Mouse (Mus musculus) inflammation-experienced regulatory T-cells, adult 6 months (primary cell): ENCODE results near the gene Sh3bgrl2. TPM values are rescaled to one million over a fixed set of nuclear protein-coding genes. Genes with fewer than 3 reads are reported as not detected.
A peak's percentile ranks its signal among the peaks of the same experiment; 100 is the strongest.

ENCODE experiments used
- ATAC-seq: one replicate; pipeline ENCODE4 v1.8.0; 2017
- polyA plus RNA-seq, 3 experiments: library from polyadenylated mRNA; unstranded; fragments of 100-300 nt; shearing (Covaris generic); gene quantifications; one replicate each; pipeline ENCODE4 v1.2.1; 2017

Sh3bgrl2 gene
- polyA plus RNA-seq, 3 experiments from 2014 or later: 0.96 to 17.1 (median 11.0) TPM

DNA sequence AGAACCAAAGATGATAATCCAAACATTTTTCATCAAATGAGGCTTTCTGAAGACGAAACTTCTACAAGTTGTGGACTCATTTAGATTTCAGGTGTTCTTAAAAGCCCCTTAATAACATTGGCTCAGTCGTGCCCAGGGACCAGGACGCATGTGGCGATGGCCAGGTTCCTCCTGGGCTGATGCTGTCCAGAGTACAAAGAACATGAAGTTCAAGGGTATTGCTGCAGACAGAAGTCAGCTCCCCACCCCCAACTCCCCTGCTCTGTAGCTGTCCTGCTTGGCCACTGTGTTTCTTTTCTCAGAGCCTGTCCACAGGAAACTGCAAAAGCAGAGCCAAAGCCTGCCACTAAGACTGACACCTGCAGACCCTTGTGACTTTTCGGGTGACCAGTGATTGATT lies 45.7 kb downstream of the Sh3bgrl2 start:
- ATAC-seq: no peak

DNA sequence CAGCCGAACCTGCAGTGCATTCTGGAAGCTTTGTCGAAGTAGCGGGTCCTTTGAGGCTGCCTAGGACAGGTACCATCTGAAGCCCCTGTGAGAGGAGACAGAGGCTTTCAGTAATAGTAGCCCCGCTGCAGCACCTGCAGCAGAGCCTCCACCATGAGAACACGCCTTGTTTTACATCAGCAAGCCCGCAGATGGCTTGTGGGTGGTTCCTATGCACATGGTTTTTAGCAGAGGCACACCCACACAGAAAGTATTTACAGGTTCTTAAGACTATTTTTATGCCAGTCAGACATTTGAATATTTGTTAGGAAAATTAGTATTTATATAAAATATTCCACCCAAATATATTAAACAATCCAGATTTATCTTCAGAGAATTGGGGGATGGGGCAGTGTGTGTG lies 48.0 kb downstream of the Sh3bgrl2 start:
- no peak for ATAC-seq

DNA sequence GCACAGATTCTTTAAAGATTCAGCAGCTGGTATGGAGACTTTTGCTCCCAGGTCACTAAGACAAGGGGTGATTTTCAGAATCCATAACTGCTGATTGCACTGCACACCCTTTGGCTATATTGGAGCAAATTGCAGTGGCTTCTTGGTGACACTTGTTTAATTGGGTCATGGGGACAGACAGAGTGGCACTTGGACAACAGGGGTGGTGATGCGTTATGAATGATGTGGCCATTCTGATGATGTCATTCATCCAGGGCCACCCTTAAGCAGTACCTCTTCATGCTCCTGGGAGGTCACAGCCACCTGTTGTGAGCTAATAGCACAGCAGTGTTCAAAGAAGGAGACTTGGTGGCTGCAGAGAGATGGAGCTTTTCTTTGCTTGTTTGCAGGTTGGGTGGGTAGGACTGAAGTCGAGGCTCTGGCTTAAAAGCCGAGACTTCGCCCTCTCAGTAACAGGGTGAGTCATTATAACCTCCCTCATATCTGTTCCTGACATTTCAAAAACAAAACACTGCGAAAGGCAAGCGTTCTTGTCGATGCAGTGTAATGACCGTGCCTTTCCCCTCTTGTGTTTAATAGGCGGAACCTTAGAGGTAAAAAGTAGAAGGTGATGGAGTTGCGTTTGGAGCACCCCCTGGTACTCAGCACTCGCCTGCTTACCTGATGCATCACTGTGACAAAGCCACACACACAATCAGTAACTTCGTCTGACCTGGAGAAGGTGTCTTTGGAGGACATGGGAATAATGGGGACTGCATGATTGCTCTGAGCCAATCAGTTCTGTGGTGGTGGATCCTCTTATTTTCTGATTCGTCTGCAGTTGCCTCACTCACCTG lies 48.7 kb downstream of the Sh3bgrl2 start:
- no peak for ATAC-seq

DNA sequence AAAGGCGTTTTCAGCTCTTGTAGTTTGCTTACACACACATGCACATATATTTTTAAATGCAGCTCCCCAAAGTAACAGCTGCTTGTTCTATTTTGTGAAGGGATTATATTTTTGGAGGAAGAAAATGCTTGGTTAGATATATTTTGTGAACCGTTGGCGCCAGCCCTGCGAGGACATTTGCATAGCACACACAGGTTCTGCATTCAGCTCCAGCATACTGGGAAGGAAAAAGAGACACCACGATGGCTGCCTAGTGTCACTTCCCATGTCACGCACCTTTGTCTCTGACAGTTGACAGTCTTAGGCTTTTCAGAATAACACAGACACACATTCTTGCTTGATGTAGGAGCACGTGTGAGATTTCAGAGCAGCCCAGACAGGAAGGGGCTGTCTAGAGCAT lies 49.9 kb downstream of the Sh3bgrl2 start:
- ATAC-seq: no peak

DNA sequence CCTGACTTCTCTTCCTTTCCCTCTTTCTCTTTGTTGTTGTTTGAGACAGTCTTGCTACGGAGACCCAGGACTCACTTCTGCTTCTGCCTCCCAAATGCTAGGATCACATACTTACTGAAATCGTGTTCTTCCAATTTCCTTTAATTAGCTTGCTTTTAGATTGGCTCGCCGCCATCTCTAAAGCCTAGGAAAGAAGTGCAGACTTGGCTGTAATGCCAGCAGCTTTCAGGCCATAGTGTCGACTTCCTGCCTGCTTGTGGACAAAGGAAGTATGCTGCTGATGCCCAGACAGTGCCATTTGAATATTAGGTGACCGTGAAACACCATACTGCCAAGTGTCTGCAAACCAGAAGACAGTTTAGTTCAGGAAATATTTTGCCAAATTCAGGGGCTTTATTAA lies 51.4 kb downstream of the Sh3bgrl2 start:
- no peak for ATAC-seq

DNA sequence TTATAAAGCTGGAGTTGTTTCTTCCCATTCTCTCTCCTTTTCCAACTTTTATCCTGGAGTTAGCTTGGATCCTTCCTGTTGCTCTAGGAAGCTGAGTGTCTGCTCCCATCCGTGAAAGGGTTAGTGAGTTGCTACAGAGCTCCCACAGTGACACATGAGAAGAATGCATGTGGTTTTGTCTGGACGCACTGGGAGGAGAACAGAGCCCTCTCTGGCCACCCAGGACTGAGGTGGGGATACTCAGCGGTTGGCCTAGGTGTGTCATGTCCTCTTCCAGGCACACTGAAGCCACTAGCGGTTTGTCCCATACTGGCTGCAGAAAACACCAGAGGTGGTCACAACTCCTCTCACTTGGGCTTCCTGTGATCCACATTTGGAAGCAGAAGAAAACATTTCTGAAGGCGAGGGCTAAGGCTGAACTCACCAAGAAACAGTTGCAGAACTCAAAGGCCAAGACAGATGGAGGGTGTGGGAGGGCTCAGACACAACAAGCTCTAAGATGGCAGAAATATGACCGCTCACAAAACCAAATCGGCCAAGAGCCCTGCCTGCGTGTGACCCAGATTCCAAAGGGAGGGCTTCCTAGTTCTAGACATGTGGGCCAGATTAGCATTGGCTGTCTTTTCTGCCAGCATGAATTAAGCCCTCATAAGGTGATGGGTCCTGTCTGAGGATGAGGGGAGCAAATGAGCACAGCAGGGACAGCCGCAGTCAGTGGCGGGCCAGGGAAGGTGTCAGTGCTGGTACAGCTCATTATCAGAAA lies 52.3 kb downstream of the Sh3bgrl2 start:
- no peak for ATAC-seq

DNA sequence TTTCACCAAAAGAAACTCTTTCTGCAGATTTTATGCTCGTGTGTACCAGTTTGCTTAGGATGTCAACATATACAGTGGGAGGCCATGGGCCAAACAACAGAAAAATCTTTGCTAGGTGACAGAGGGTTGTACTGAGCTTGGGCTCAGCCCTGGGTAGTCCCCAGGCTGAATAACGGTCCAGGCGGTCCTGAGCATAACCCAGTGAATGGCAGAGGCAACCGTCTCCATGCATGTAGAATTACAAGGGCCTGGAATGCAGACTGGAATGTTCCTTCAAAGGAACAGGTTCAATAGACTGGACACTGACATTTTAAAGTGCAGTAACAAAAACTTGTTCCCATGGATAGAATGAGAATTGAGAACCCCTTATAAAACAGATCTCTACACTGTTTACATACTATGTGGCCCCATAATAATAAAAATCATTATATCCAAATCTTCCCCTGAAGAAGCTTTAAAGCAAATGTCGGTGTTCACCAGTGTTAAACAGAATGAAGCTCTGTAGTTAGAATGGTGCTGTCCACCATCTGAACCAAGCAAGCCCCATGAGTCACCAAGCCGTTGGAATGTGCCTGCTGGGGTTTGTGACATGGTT lies 54.1 kb downstream of the Sh3bgrl2 start:
- ATAC-seq: no peak

DNA sequence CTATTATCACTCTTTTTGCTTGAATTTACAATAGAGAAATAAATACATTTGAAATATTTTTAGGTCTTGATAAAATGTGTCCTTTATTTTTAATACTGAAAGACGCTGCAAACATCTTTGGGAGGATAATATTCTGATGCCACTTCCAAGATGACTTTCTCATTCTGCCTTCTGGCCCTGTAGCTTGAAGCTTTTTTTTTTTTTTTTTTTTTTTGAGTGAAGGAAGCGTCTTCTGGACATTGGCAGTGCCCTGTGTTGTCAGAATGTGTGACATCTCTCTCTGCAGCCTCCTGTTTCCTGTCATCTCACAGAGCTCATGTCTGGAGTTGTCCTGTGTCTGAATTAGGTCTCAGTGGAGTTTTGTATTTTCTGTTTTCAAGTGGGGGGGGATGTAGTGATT lies 55.0 kb downstream of the Sh3bgrl2 start:
- no peak for ATAC-seq

DNA sequence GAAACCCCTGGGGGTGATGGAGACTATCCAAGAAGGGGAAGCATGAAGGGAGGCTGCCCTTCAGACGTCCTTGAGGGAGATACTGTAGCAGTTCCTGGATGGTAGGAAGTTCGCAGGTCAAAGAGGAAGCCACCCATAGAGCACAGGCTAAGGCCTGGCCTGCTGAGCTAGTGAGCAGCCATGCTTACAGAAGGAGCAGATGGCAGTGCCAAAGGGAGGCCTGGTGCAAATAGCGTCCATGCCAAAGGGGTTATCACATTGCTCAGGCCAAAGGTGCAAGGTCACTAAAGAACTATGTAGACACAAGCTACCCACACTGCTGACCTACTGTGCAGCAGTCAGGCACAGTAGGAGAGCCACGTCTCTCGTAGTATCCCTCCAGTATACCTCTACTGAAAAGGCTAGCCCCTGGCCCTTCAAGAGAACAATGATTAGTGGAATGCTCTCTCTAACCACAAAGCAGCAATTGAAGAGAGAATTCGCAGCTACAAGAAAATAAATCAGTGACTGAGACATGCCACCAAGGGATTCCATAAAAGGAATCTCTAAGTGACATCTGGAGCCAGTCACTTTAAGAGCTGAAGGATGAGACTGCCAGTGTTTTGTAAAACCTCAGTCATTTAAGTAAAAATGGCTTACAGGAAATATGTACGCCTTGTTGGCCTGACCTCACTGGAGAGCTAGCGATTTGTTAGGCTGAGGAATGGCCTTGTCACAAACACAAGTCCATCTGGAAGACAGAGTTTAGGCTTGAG lies 57.9 kb downstream of the Sh3bgrl2 start:
- no peak for ATAC-seq

DNA sequence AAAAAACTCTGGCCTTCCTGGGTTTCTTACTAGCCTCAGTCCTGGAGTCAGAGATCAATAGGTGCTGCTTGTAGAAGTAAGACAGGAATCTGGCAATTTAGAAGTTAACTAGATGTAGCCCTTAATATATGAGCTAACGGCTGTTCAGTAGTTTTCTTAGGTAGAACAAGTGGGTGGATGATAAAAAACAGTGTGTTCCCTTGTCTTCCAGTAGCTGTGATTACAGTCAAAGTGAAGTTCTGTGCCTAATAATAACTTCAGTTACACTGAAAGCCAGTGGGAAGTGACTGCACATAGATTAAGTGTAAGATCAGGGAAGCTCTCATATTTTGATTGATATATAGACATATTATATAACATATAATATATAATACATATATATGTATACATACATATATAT lies 60.0 kb downstream of the Sh3bgrl2 start:
- ATAC-seq: no peak

DNA sequence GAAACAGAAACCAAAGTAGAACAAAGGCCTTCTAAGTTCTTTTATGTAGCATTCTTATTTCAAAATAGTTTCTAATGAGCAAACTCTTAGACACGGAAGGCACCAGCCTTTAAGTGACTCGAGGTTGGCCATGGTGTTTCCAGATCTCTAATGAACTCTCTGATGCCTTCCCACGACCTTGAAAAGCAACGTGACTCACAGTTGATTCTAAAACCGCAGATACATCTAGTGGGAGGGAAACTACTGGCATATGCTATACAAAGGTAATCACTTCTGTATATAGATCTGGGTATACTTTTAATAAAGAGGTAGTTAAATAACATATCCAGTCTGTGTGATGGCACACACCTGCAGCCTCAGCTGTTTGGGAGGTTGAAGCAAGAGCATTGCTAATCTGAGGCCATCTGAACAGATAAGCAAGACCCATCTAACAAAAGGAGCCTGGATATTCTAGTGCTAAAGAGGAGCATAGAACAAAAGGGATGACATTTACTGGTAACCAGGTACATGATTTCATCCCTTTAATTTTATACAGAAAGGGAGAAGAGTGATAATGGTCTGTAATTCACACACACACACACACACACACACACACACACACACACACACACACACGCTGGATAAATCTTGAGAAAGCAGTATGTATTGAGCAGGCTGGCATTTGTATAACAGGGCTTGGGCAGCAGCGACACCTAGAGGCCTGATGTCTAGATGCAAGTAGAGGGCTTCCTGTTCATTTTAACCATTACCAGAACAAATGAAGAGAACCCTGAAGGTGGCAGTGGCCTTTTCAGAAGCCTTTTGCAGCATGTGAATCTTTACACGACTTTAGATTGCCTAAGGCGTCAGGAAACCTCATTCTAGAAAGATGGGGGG lies 61.5 kb downstream of the Sh3bgrl2 start:
- peak; percentile 95 for ATAC-seq

DNA sequence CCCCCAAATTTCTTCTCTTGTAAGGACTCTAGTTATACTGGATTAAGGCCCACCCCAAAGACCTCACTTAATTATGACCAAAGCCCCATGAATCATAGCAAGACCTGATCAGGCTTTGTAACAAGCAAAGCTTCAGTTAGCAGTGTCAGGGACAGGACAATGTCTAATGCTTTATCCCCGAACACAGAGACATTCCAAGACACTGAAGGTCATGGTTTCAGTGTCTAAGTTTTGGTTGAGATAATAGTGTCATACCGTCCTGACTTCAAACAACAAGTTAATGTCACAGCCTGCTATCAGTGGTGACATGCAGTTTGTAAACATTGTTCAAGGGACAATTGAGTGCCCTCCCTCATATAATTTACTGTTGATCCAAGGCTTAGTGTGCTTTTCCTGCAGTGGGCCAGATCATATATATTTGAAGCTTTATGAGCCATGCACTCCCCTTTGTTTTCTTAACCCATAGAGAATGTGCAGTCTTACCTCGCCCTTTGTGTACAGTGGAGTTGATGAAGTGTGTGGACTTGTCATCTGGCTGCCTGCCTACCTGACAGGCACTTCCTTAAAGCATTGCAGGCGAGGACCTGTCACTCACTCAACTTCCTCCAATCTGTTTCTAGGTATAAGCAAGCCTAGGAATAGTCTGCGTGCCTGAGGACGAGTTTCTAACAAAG lies 67.9 kb downstream of the Sh3bgrl2 start:
- ATAC-seq: no peak

DNA sequence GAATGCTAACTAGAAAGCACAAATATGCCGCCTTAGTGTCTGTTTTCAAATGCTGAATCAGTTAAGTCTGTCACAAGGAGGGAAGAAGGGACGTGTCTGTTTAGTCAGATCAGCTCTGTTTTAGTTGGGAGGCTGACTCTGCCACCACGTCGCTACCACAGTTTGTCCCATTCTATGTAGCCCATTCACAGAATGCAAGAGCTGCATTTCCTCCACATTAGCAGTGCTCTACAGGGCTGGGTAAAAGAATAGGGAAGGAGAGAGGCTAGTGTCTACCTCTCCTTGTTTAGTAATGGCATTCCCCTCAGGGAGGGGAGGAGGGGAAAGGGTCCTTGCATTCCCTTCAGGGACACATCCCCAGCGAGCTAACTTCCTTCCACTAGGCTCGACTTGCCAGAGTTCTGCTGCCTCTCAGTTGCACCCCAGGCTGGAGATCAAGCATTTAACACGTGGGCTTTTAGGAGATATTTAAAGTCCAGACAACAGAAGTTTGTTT lies 68.5 kb downstream of the Sh3bgrl2 start:
- no peak for ATAC-seq

DNA sequence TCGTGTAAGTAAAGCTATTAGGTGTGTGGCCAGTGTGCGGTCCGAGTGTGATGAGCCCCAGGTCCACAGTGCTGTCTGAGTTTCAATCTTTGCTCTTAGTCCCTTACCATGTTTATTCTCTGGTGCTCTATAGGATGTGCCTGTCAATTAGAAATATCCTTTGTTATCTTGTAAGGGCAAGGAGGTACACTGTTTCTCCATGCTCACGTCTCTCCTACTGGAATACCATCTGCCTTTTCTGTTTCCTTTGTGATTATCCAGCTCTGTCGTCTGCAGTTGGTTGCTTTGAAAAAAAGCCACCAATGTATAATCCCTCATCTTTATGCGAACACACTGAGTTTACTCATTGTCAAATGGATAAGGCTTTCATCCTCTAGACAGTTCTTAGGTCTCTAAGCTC lies 75.3 kb downstream of the Sh3bgrl2 start:
- no peak for ATAC-seq

DNA sequence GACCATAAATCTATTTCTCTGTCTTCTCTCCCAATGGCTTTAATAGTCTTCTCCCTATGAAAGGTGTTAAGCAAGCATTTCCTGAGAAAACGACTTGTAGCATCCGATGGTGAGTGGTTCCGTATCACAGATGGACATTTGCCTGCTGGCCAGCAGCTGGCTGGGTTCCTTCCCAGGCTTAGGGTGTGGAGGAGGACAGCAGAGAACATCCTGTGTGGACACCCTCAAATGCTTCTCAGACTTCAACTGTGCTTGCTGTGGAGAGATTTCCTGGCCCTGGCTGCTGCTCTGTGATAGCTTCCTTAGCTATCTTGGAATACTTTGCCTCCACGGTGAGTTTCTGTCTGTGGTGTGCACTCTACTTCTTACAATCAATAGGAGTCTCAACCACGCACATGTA lies 76.1 kb downstream of the Sh3bgrl2 start:
- no peak for ATAC-seq

DNA sequence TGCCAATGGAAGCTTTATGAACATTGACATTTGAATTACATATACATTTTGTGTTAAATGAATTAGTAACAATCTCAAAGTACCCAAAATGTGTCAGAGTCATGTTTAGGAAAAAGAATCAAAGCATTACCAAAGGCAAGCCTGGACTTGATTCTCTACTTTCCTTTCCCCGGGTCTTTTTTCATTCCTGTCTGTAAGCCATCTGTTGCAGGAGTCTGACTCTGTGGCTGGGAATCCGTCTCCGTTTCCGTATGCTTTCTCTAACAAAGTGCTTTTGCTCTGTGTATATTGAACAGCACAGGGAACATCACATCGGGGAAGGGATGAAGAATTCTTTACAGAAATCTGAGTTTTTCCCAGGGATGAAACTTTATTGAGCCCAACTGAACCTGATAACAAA lies 77.0 kb downstream of the Sh3bgrl2 start:
- no peak for ATAC-seq

DNA sequence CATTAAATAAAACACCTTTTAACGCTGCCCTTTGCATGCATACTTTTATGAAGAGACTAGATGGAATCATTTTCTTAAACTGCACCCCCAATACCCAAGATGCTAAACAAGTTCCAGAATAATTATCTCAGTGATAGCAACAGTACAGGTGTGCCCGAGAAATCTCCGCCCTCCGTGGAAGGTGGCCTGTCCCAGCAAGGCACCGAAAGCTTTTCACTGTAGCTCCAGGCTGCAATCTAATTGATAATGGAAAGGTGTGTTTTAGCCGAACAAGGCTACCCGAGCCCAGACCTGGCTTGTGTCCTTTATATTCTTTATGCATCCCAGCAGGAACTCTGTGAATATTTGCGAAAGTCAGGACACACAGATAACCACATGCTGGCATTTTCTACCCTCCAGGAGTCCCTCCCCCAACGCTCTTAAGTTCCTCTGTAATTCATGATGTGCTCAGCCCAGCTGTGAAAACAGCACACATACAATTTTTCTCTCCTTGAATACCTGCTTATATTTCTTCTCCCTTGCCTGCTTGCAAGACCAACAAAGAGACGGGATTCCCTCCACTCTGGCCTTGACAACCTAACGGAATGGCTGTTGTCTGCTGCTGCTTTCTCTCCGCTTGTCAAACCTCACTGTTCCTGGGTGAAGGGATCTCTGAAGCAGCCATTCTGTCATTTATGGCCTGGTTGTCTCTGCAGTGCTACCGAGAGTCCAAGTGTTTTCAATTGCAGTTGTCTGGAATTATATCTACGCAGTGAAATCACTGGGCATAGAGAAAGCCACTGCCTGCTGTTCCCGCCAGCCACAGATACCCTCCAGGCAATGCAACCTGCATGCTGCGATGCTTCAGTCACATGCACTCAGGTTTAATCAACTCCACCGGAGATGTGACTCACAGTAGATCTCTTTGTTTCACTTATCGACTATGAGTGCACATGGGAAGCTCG lies 80.8 kb downstream of the Sh3bgrl2 start:
- no peak for ATAC-seq

DNA sequence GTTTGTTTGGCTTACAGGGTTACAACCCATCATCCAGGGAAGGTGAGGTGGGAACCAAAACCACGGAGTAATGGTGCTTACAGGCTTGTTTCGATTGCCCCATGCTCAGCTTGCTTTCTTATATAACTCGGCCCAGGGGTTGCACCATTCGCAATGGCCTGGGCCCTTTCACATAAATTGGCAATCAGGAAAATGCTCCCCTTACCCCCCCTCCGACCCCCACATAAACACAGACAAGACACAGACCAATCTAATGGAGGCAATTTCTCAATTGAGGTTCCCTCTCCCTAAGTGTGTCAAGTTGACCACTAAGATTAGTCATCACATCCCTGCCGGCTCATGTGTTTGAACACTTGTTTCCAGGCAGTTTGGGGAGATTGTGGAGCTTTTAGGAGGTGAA lies 82.2 kb downstream of the Sh3bgrl2 start:
- no peak for ATAC-seq

DNA sequence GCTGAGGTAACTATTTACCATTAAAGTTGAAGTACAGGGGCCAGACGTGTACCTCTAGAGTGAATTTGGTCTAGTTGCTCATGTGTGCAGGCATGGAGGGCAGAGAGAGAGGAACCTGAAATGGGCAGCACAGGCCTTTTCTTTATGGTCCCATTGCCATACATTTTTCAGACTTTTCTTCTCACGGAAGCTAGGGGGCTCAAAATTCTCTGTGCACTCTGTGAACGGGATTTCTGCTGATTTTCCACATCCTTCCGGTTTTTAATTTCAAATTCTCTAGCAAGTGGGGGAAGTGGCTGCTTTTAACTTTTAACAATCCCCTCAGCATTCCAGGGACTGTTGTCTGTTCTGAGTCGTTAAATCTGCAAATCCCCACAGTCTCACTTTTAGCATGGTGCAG lies 83.8 kb downstream of the Sh3bgrl2 start:
- no peak for ATAC-seq

DNA sequence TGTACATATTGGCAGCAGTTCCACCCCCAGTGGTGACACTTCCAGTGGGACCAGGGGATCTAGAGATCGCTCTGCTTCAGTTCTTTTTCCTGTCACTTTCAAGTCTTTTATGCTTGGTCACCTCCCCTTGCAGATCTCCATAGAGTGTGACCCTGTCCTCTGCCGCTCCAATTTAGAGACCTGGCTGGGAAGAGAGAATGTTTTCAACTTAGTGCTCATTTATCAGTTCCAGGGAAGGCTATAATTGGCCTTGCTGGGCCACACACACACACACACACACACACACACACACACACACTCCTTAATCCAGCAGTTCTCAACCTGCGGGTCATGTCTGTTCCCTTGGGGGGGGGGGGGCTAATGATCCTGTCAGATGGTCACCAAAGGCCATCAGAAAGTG lies 86.6 kb downstream of the Sh3bgrl2 start:
- ATAC-seq: no peak
